Mouse (Mus musculus): ENCODE measurements at regions not wholly inside any gene's neighbourhood (a gene's known extent, or its start where the extent isn't known, plus 50 kb on each side); places are given as distances from the start of the nearest gene placed in this dataset.

- Histone ChIP-seq H3K27ac (ENCODE audit: insufficient read depth, low read depth) (no peak overlapping the region), H3K36me3 (replicated peaks in 1 of 2; ENCODE audit: control insufficient read depth in 1 of 2, insufficient read depth in 1 of 2, low read length in 1 of 2) (no peaks in the 10 kb centered on the region), H3K79me2 (replicated peaks; ENCODE audit: control insufficient read depth, extremely low read depth, insufficient read depth, poor library complexity, severe bottlenecking) (no peaks in the 10 kb centered on the region), H3K4me2 (ENCODE audit: insufficient read depth, low read depth, poor library complexity, severe bottlenecking) (no peak overlapping the region), H3K4me1 (ENCODE audit: control insufficient read depth in 1 of 2, insufficient read depth in 2 of 2) (no peaks in the 10 kb centered on the region), H3K9me3 (replicated peaks; ENCODE audit: low read length) (peaks cover 13% of the 10 kb centered on the region), H3K27me3 (replicated peaks) (no peaks in the 10 kb centered on the region), H3K9ac (ENCODE audit: insufficient read depth, low read depth) (no peak overlapping the region), H3K4me3 (replicated peaks in 1 of 3; ENCODE audit: low read depth in 2 of 3, low read length in 2 of 3, poor library complexity in 1 of 3) (no peak overlapping the region)
- DNase-seq (ENCODE audit: extremely low read depth), result no peak
- TF ChIP-seq MEF2A (IDR thresholded peaks at IDR 0.05; ENCODE audit: borderline replicate concordance, low read depth, low read length), result no peak
- no peak for TF ChIP-seq POLR2A (IDR thresholded peaks at IDR 0.05; ENCODE audit: low read depth, low read length)
- TF ChIP-seq HCFC1 (IDR thresholded peaks at IDR 0.05; ENCODE audit: low read depth, low read length), result no peak
- TF ChIP-seq MAX (IDR thresholded peaks at IDR 0.05; ENCODE audit: low read length), result no peak
- no peak for TF ChIP-seq E2F4 (IDR thresholded peaks at IDR 0.05; ENCODE audit: insufficient replicate concordance, low read depth, low read length)
- TF ChIP-seq ZNF384 (IDR thresholded peaks at IDR 0.05; ENCODE audit: low read depth, low read length), result no peak
- no peak for TF ChIP-seq MAZ (IDR thresholded peaks at IDR 0.05; ENCODE audit: low read depth, low read length)
- TF ChIP-seq ELF1 (IDR thresholded peaks at IDR 0.05; ENCODE audit: low read depth, low read length), result no peak
- TF ChIP-seq MYC (IDR thresholded peaks at IDR 0.05; ENCODE audit: low read depth, low read length), result no peak
- no peak for TF ChIP-seq PAX5 (IDR thresholded peaks at IDR 0.05; ENCODE audit: low read length)
- no peak for TF ChIP-seq GABPA (IDR thresholded peaks at IDR 0.05; ENCODE audit: insufficient replicate concordance, low read depth, low read length)
- no peak for TF ChIP-seq UBTF (IDR thresholded peaks at IDR 0.05; ENCODE audit: low read depth, low read length)
- TF ChIP-seq USF1 (IDR thresholded peaks at IDR 0.05; ENCODE audit: low read depth, low read length), result no peak
- no peak for TF ChIP-seq RAD21 (IDR thresholded peaks at IDR 0.05; ENCODE audit: low read depth, low read length)
- no peak for TF ChIP-seq TCF12 (IDR thresholded peaks at IDR 0.05; ENCODE audit: low read depth, low read length)
- no peak for TF ChIP-seq SIN3A (IDR thresholded peaks at IDR 0.05; ENCODE audit: low read length)
- no peak for TF ChIP-seq ETS1 (conservative IDR thresholded peaks at IDR 0.05; ENCODE audit: low read depth, low read length)
- dilution Hi-C loops (cut with MboI; ENCODE audit: extremely low pct_ligation_motif_present, extremely low pct_unique_long_range_greater_than_20kb, low sequenced_read_pairs), result no loop called here
- in situ Hi-C loops (cut with MboI; ENCODE audit: low pct_ligation_motif_present, low pct_unique_long_range_greater_than_20kb, low sequenced_read_pairs), result no loop called here
These were observed 503.7 kb upstream of the Frg1 start for GRCm38 (mm10) chr8:41920536-41920935.

GRCm38 (mm10) chr8:41878029-41878748, 461.3 kb upstream of the Frg1 start:
- no peaks in the 10 kb centered on the region for H3K27me3 ChIP-seq (replicated peaks)
- DNase-seq (ENCODE audit: extremely low read depth), result no peak
- no peak for TF ChIP-seq CHD1 (IDR thresholded peaks at IDR 0.05; ENCODE audit: low read depth, low read length)
- TF ChIP-seq MAFK (IDR thresholded peaks at IDR 0.05; ENCODE audit: insufficient replicate concordance, low read length), result no peak
- no peak for TF ChIP-seq TCF12 (IDR thresholded peaks at IDR 0.05; ENCODE audit: low read depth, low read length)
- TF ChIP-seq MAX (IDR thresholded peaks at IDR 0.05; ENCODE audit: low read length), result no peak
- TF ChIP-seq NELFE (IDR thresholded peaks at IDR 0.05; ENCODE audit: low read depth, low read length), result no peak
- TF ChIP-seq RAD21 (IDR thresholded peaks at IDR 0.05; ENCODE audit: low read depth, low read length), result no peak
- no peak for TF ChIP-seq ZNF384 (IDR thresholded peaks at IDR 0.05; ENCODE audit: low read depth, low read length)
- TF ChIP-seq CHD2 (IDR thresholded peaks at IDR 0.05; ENCODE audit: low read length), result no peak
- TF ChIP-seq HCFC1 (IDR thresholded peaks at IDR 0.05; ENCODE audit: low read depth, low read length), result no peak
- no peak for TF ChIP-seq MAZ (IDR thresholded peaks at IDR 0.05; ENCODE audit: low read depth, low read length)
- TF ChIP-seq UBTF (IDR thresholded peaks at IDR 0.05; ENCODE audit: low read depth, low read length), result no peak
- no peak for TF ChIP-seq E2F4 (IDR thresholded peaks at IDR 0.05; ENCODE audit: insufficient replicate concordance, low read depth, low read length)
- TF ChIP-seq TBP (conservative IDR thresholded peaks at IDR 0.05; ENCODE audit: low read depth, low read length), result no peak
- TF ChIP-seq EP300 (IDR thresholded peaks at IDR 0.05; ENCODE audit: low read length), result no peak
- no peak for TF ChIP-seq GABPA (IDR thresholded peaks at IDR 0.05; ENCODE audit: insufficient replicate concordance, low read depth, low read length)
- no peak for TF ChIP-seq SIN3A (IDR thresholded peaks at IDR 0.05; ENCODE audit: low read length)
- TF ChIP-seq ZC3H11A (IDR thresholded peaks at IDR 0.05; ENCODE audit: low read depth, low read length), result no peak
- in situ Hi-C loops (cut with MboI; ENCODE audit: low pct_ligation_motif_present, low pct_unique_long_range_greater_than_20kb, low sequenced_read_pairs) (no loop called here), dilution Hi-C loops (cut with MboI; ENCODE audit: extremely low pct_ligation_motif_present, extremely low pct_unique_long_range_greater_than_20kb, low sequenced_read_pairs) (no loop called here)
- H3K27ac ChIP-seq (ENCODE audit: insufficient read depth, low read depth), result no peak overlapping the region
- no peak overlapping the region for H3K9ac ChIP-seq (ENCODE audit: insufficient read depth, low read depth)
- H3K4me3 ChIP-seq (replicated peaks in 1 of 3; ENCODE audit: low read depth in 2 of 3, low read length in 2 of 3, poor library complexity in 1 of 3), result no peak overlapping the region
- no peaks in the 10 kb centered on the region for H3K9me3 ChIP-seq (replicated peaks; ENCODE audit: low read length)
- H3K36me3 ChIP-seq (replicated peaks in 1 of 2; ENCODE audit: control insufficient read depth in 1 of 2, insufficient read depth in 1 of 2, low read length in 1 of 2), result no peaks in the 10 kb centered on the region
- H3K79me2 ChIP-seq (replicated peaks; ENCODE audit: control insufficient read depth, extremely low read depth, insufficient read depth, poor library complexity, severe bottlenecking), result no peaks in the 10 kb centered on the region
- H3K4me1 ChIP-seq (ENCODE audit: control insufficient read depth in 1 of 2, insufficient read depth in 2 of 2), result no peaks in the 10 kb centered on the region
- no peak overlapping the region for H3K4me2 ChIP-seq (ENCODE audit: insufficient read depth, low read depth, poor library complexity, severe bottlenecking)

Data from CH12.LX (cell line).